Mouse (Mus musculus): ENCODE results near the gene Tssk3.

The Tssk3 gene

DNA sequence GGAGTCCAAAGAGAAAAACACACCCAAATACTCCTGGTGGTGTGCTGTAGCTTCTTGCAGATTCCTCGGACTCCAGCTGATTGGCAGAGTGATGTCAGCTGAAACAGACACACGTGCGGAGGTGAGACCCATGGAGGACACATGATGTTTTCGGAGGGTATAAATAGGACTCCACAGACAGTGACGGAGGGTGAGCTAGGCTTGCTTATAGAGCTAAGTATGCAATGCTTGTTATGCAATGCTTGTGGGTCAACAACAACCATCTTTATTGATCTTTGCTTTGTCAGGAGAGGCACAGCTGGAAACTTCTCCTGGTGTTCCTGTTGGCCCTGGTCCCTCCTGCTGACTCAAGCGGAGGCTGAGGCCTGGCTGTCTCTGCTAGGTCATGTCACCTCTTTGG is 42.1 kb downstream of the Tssk3 start:
- DNase-seq (ENCODE audit: low spot score) = no peak

DNA sequence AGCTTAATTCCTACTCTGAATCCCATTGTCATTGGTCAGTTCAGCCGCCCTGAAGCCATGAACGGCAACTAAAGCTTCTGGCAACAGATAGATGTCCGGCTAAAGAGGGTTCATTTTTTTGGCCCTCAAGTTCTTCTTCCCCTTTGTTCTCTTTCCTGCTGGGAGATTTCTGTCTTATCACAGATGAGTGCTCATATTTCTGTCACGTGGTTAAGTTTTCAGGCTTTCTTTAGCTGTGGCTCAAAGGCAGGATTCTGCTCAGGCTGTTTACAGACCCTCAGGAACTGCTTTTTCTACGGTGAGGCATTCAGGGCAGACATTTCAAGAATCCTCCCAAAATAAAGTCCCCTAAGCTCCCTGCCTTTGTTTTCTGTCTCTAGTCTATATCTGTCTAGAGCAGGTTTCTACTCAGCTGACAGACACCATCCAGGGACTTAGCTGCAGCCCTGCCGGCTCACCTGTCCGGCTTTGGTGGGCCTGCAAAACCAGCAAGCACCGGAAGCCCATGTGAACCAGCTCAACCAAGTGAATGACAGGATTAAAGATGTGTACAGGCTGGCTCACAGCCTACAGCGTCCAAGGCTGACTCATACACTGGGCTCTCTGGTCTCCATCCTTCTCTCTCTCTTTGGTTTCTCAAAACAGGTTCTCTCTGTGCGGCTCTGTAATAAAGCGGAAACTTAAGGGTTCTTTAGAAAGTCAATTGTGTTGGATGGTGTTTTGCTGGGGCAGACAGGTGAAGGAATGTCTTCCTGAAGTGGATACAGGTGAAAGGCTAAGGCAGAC is 42.9 kb downstream of the Tssk3 start:
- no peak for DNase-seq (ENCODE audit: low spot score)

GRCm38 (mm10) chr4:129447360-129447759 is 43.5 kb downstream of the Tssk3 start:
- DNase-seq (ENCODE audit: low spot score) = no peak

DNA sequence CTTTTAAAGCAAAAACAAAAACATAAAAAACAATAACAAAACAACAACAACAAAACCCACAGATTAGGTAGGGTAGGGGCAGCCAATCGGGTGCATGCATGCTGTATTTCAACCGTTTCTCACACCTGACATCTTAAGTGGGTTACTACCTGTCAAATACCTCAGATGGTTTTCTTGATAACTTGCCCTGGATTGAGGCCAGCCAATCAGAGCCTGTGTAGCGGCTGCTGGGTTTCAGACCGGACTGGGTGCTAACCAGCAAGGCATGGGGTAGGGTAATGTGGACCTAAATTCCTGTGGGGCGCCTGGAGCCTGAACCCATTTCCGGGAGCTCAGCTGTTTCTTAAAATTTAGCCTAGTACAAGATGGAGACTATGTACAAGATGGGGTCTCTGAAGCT is 49.7 kb downstream of the Tssk3 start:
- DNase-seq (ENCODE audit: low spot score) = no peak

- DNase-seq (ENCODE audit: low spot score) = no peak
These were observed 50.3 kb downstream of the Tssk3 start, which contains the start of gene Zbtb8b for GRCm38 (mm10) chr4:129440340-129441063. Zbtb8b (minus strand) TSS chr4:129440853.

Data from MN1 (cell line).